ENCODE assay signal across 1 mouse cellular context in the genomic region with DNA sequence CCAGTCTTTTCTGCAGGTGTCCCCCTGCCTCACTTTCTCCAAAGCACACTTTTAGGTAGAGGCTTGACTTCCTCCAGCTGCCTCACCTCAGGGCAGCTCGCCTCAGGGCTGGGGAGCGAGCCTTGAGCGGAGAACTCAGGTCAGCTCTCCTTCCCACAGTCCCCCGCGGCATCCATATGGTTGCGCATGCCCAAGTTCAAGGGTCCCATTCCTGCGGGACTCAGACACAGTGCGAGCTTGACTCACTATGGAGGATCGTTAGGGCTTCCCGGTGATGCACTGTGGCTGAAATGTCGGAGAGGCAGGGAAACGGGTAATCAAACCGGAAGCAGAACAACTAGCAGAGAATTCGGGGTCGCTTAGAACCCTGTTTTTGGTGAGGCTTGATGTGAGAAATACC.
TF ChIP-seq lines count a peak whose summit lies in the region.

No protein-coding gene starts in this region.

TF ChIP-seq in ES-E14, 5 proteins besides CTCF, POLR2A, EP300 and RAD21 (continued from another document):
- no peak for TF ChIP-seq ZC3H11A (IDR thresholded peaks at IDR 0.05; ENCODE audit: borderline replicate concordance, low read depth, low read length)
